Mouse (Mus musculus) left cerebral cortex, postnatal 10 days (tissue): ENCODE data around the gene Ddx41. TPM values are rescaled to one million over a fixed set of nuclear protein-coding genes. Genes with fewer than 3 reads are reported as not detected.

Source experiments
- DNase-seq, 2 experiments: peaks; one replicate each; pipeline ENCODE4 v3.0.0; 2021 to 2022; ENCODE audit warnings: low spot score in 2 of 2, mixed read lengths in 1 of 2; ENCODE audit errors: extremely low spot score in 1 of 2
- intact Hi-C: fragments of 180-260 bp; cut with DNase I; formaldehyde crosslinking; loops from one replicate; pipeline ENCODE4 v1.15.1; 2025
- microRNA-seq: library from miRNA; unstranded; fragments of <30 nt; microRNA quantifications from one replicate; pipeline ENCODE4 v1.2.0, GENCODE M21; 2022
- total RNA-seq, 2 experiments: library from RNA; stranded (reverse); gene quantifications; 2 replicates each; pipeline ENCODE4 v1.2.3; 2021

Gene Ddx41
- total RNA-seq, 2 experiments from 2014 or later: 42.0 to 43.4 TPM

GRCm38 (mm10) chr13:55486029-55486794 lies 50.2 kb downstream of the Ddx41 start:
- intact Hi-C loops: no loop called here
- peak in 1 of 2 experiments; percentile 75 for DNase-seq

GRCm38 (mm10) chr13:55484520-55485088 lies 51.9 kb downstream of the Ddx41 start:
- intact Hi-C loops: no loop called here
- DNase-seq: no peak

- intact Hi-C loops: no loop called here
Observed at GRCm38 (mm10) chr13:55483593-55483992, 52.9 kb downstream of the Ddx41 start.

GRCm38 (mm10) chr13:55483071-55483470 lies 53.4 kb downstream of the Ddx41 start:
- intact Hi-C loops: no loop called here
- DNase-seq: no peak

More at GRCm38 (mm10) chr13:55483593-55483992, 52.9 kb downstream of the Ddx41 start:
- peak; percentile 91 to 96 for DNase-seq

- intact Hi-C loops: no loop called here
- no peak for DNase-seq
Observed at GRCm38 (mm10) chr13:55482542-55482941, 53.9 kb downstream of the Ddx41 start.

Small RNAs within 50 kb of the gene (microRNA-seq; reads per million reads assigned to microRNA genes)
- 11.8 reads per million, percentile 33 among the genes with 10 or more reads in this experiment for gene Mir6945

Other genes starting within 250 kb of the Ddx41 start
- 100 to 1,000 TPM; 180 TPM for gene Prelid1, start 216.2 kb downstream of the Ddx41 start, total RNA-seq
- gene Rab24, start 214.7 kb downstream of the Ddx41 start, total RNA-seq: 10 to 100 TPM; 63.2 to 65.7 TPM
- gene Mxd3, start 206.8 kb downstream of the Ddx41 start, total RNA-seq: 1 to 10 TPM; 2.2 to 2.4 TPM
- 10 to 100 TPM; 38.3 to 42.6 TPM for gene Lman2, start 173.9 kb downstream of the Ddx41 start, total RNA-seq
- 10 to 100 TPM; 19.3 to 20.6 TPM for gene Rgs14, start 166.9 kb downstream of the Ddx41 start, total RNA-seq
- not detected for gene Slc34a1, start 138.5 kb downstream of the Ddx41 start, total RNA-seq
- under 1 TPM; 0.71 to 0.73 TPM for gene Pfn3, start 121.4 kb downstream of the Ddx41 start, total RNA-seq
- gene F12, start 109.9 kb downstream of the Ddx41 start, total RNA-seq: under 1 TPM; 0.58 to 0.87 TPM
- gene Grk6, start 91.6 kb downstream of the Ddx41 start, total RNA-seq: 10 to 100 TPM; 70.6 to 73.0 TPM
- 100 to 1,000 TPM in 1 of 2 experiments, 10 to 100 TPM in 1; 91.9 to 103 TPM for gene Prr7, start 72.4 kb downstream of the Ddx41 start, total RNA-seq
- gene Dbn1, start 48.5 kb downstream of the Ddx41 start, total RNA-seq: 100 to 1,000 TPM; 350 to 366 TPM
- gene Pdlim7, start 23.0 kb downstream of the Ddx41 start, total RNA-seq: 10 to 100 TPM; 60.1 to 61.4 TPM
- 1 to 10 TPM; 4.3 to 4.5 TPM for gene Dok3, start 7.4 kb downstream of the Ddx41 start, total RNA-seq
- gene Fam193b, start 34.5 kb upstream of the Ddx41 start, total RNA-seq: 10 to 100 TPM; 65.8 to 67.6 TPM
- gene Tmed9, start 37.1 kb upstream of the Ddx41 start, total RNA-seq: 100 to 1,000 TPM; 118 to 120 TPM
- 10 to 100 TPM; 24.9 to 25.5 TPM for gene B4galt7, start 63.2 kb upstream of the Ddx41 start, total RNA-seq
- 10 to 100 TPM; 53.7 to 55.3 TPM for gene Caml, start 86.3 kb upstream of the Ddx41 start, total RNA-seq
- 10 to 100 TPM; 44.2 to 45.2 TPM for gene Ddx46, start 98.4 kb upstream of the Ddx41 start, total RNA-seq
- gene B230219D22Rik, start 156.5 kb upstream of the Ddx41 start, total RNA-seq: 10 to 100 TPM; 90.4 to 92.0 TPM
- gene Txndc15, start 178.0 kb upstream of the Ddx41 start, total RNA-seq: 10 to 100 TPM; 62.9 to 68.8 TPM
- 10 to 100 TPM; 26.9 to 32.1 TPM for gene Pcbd2, start 190.7 kb upstream of the Ddx41 start, total RNA-seq
- gene Catsper3, start 247.9 kb upstream of the Ddx41 start, total RNA-seq: not detected